In the genomic region with DNA sequence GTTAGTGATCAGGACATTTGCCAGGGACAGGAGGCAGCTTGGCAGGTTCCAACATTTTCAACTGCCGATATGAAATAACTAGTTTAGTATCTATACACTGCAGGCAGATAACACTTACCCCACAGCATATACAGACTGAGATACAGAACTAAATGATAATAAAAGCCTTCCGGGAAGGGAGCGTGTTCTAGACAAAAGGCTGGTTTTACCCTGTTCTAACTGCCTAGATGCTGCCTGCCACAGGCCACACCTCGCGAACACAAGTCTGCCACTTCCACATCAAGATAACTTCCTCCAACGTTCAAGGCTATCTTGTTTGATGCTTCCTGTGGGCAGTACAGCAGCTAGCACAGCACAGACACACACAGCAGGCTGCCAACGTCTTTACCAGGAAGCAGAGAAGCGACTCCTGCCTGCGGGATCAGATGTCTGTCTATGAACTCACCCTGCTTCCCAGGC, we compare ENCODE assay signal across 13 mouse cellular contexts. TPM values are rescaled to one million over a fixed set of nuclear protein-coding genes. Genes with fewer than 3 reads are reported as not detected.
DNase-seq lines count a peak whose midpoint lies in the region; ATAC-seq and TF ChIP-seq lines count a peak whose summit lies in the region.
"Had no signal": no experiment of that assay in that cellular context is flagged by ENCODE, and none has a peak within 500 bp of the region (broad histone marks: within the 10 kb centered on the region; RNA-seq: fewer than 3 reads in every experiment).

No protein-coding gene starts in this region.

- TF ChIP-seq POLR2A in spleen, adult 2 months (IDR thresholded peaks at IDR 0.05; ENCODE audit: low read depth, low read length) = no peak

- no peak overlapping the region for H3K9ac ChIP-seq in lung, postnatal 0 days (replicated peaks; ENCODE audit: low read depth)
- H3K9ac ChIP-seq in liver, embryonic 11.5 days (ENCODE audit: low read depth, low read length) = peak overlapping the region; percentile 52
- H3K9ac ChIP-seq in forebrain, embryonic 16.5 days (replicated peaks; ENCODE audit: low read depth, low read length) = no peak overlapping the region
- H3K9ac ChIP-seq: embryonic facial prominence, embryonic 12.5 days; limb, embryonic 15.5 days had no signal

- H3K9me3 ChIP-seq in lung, postnatal 0 days (ENCODE audit: low read length) = no peaks in the 10 kb centered on the region
- H3K9me3 ChIP-seq in liver, embryonic 11.5 days (ENCODE audit: control insufficient read depth, low read length) = no peaks in the 10 kb centered on the region
- H3K9me3 ChIP-seq in forebrain, embryonic 16.5 days (ENCODE audit: control insufficient read depth, low read length) = peaks cover 2% of the 10 kb centered on the region; the same call in 1 of the 2 replicates
- H3K9me3 ChIP-seq: embryonic facial prominence, embryonic 12.5 days; limb, embryonic 15.5 days had no signal

- H3K4me1 ChIP-seq in lung, postnatal 0 days (ENCODE audit: insufficient read depth, low read depth, low read length) = no peaks in the 10 kb centered on the region
- H3K4me1 ChIP-seq in liver, embryonic 11.5 days (replicated peaks; ENCODE audit: control insufficient read depth, insufficient read depth, low read length) = peaks cover 11% of the 10 kb centered on the region
- peaks cover 13% of the 10 kb centered on the region for H3K4me1 ChIP-seq in spleen, adult 2 months (ENCODE audit: control insufficient read depth, insufficient read depth, insufficient read length)
- no peaks in the 10 kb centered on the region for H3K4me1 ChIP-seq in forebrain, embryonic 16.5 days (replicated peaks; ENCODE audit: control insufficient read depth, insufficient read depth, low read length)
- H3K4me1 ChIP-seq: embryonic facial prominence, embryonic 12.5 days; limb, embryonic 15.5 days had no signal

- ATAC-seq in lung, postnatal 0 days = no peak; the same call in 1 of the 2 replicates
- peak; percentile 85 for ATAC-seq in liver, embryonic 11.5 days (replicated peaks; ENCODE audit: low FRiP score)
- ATAC-seq in forebrain, embryonic 16.5 days = no peak

- TF ChIP-seq EP300 in lung, postnatal 0 days (IDR thresholded peaks at IDR 0.05) = no peak

- peak; percentile 35 for DNase-seq in lung, postnatal 0 days (ENCODE audit: low spot score)
- no peak for DNase-seq in lung, postnatal 10 days
- peak; percentile 67 for DNase-seq in R1 (ENCODE audit: low read depth, low spot score)
- peak; percentile 39 for DNase-seq in liver, embryonic 11.5 days (ENCODE audit: low spot score)
- DNase-seq in spleen, adult 2 months (ENCODE audit: low read depth in 1 of 2, low spot score in 2 of 2) = peak; percentile 28 to 36
- DNase-seq in embryo, embryonic 10.5 days (ENCODE audit: low spot score) = no peak
- no peak for DNase-seq in left cerebral cortex, adult 8-10 months (ENCODE audit: low spot score in 2 of 2)
- DNase-seq: heart, postnatal 14 days; retina, postnatal 1 day; thymus, postnatal 36 days had no signal

- H3K36me3 ChIP-seq in lung, postnatal 0 days (ENCODE audit: insufficient read depth, low read length) = peaks cover 16% of the 10 kb centered on the region; the same call in 1 of the 2 replicates
- H3K36me3 ChIP-seq in liver, embryonic 11.5 days (ENCODE audit: control insufficient read depth, insufficient read depth, low read length) = peaks cover 29% of the 10 kb centered on the region
- H3K36me3 ChIP-seq in spleen, adult 2 months (ENCODE audit: control insufficient read depth, insufficient read depth, low read length) = peaks cover 9% of the 10 kb centered on the region
- peaks cover 29% of the 10 kb centered on the region for H3K36me3 ChIP-seq in forebrain, embryonic 16.5 days (ENCODE audit: control insufficient read depth, insufficient read depth)

- no peak overlapping the region for H3K4me3 ChIP-seq in lung, postnatal 0 days (ENCODE audit: low read depth, low read length)
- H3K4me3 ChIP-seq in liver, embryonic 11.5 days (ENCODE audit: low read depth, low read length) = no peak overlapping the region
- no peak overlapping the region for H3K4me3 ChIP-seq in spleen, adult 2 months (ENCODE audit: extremely low read depth, insufficient read depth, insufficient read length)
- no peak overlapping the region for H3K4me3 ChIP-seq in forebrain, embryonic 16.5 days (replicated peaks; ENCODE audit: low read length)
- H3K4me3 ChIP-seq: embryonic facial prominence, embryonic 12.5 days; limb, embryonic 15.5 days had no signal

- no peaks in the 10 kb centered on the region for H3K27me3 ChIP-seq in lung, postnatal 0 days (replicated peaks; ENCODE audit: insufficient read depth, low read length)
- no peaks in the 10 kb centered on the region for H3K27me3 ChIP-seq in liver, embryonic 11.5 days (replicated peaks; ENCODE audit: control insufficient read depth, insufficient read depth, low read length)
- no peaks in the 10 kb centered on the region for H3K27me3 ChIP-seq in spleen, adult 2 months (ENCODE audit: control insufficient read depth, insufficient read depth, low read length)
- no peaks in the 10 kb centered on the region for H3K27me3 ChIP-seq in forebrain, embryonic 16.5 days (replicated peaks; ENCODE audit: control insufficient read depth, insufficient read depth, low read length)
- H3K27me3 ChIP-seq: embryonic facial prominence, embryonic 12.5 days; limb, embryonic 15.5 days had no signal

- TF ChIP-seq CTCF in lung, postnatal 0 days (IDR thresholded peaks at IDR 0.05) = no peak
- TF ChIP-seq CTCF in spleen, adult 2 months (IDR thresholded peaks at IDR 0.05; ENCODE audit: extremely low read depth, insufficient read depth, insufficient read length, insufficient replicate concordance) = no peak

- WGBS in lung, postnatal 0 days = 69% methylated on average over 9 of the region's 9 CpGs
- WGBS in liver, embryonic 11.5 days = 45% methylated on average over 9 of the region's 9 CpGs
- WGBS in spleen, adult 2 months = 16% methylated on average over 9 of the region's 9 CpGs
- 94% methylated on average over 9 of the region's 9 CpGs for WGBS in forebrain, embryonic 16.5 days

- no peak overlapping the region for H3K4me2 ChIP-seq in lung, postnatal 0 days (replicated peaks; ENCODE audit: low read depth, low read length)
- H3K4me2 ChIP-seq in liver, embryonic 11.5 days = peak overlapping the region; percentile 46
- H3K4me2 ChIP-seq in forebrain, embryonic 16.5 days (ENCODE audit: low read length) = no peak overlapping the region
- H3K4me2 ChIP-seq: embryonic facial prominence, embryonic 12.5 days; limb, embryonic 15.5 days had no signal

- no peak overlapping the region for H3K27ac ChIP-seq in lung, postnatal 0 days (ENCODE audit: low read length)
- H3K27ac ChIP-seq in liver, embryonic 11.5 days (ENCODE audit: low read depth, low read length) = peak overlapping the region; percentile 84
- H3K27ac ChIP-seq in spleen, adult 2 months (ENCODE audit: insufficient read depth, low read length) = peak overlapping the region; percentile 46; the same call in 1 of the 2 replicates
- H3K27ac ChIP-seq in forebrain, embryonic 16.5 days (ENCODE audit: low read length) = no peak overlapping the region
- H3K27ac ChIP-seq: embryonic facial prominence, embryonic 12.5 days; limb, embryonic 15.5 days had no signal

RNA-seq across cellular contexts. Expression of a gene that starts 43.6 kb away (rescaled TPM):
- polyA plus RNA-seq in lung, postnatal 0 days (2015; fragmentation: Nextera tagmentation; extraction: Ambion mirVana) = 18.5 and 24.7 TPM in 2 replicates
- 120 and 123 TPM in 2 replicates for polyA plus RNA-seq in liver, embryonic 11.5 days (2014; fragmentation: Nextera tagmentation; extraction: Ambion mirVana)
- polyA plus RNA-seq in spleen, adult 2 months (2012; rRNA removed) = 5.1 TPM in 2 replicates
- 10 to 100 TPM; 17.8 to 21.9 (median 19.9) TPM for total RNA-seq in left cerebral cortex, adult 8-10 months (2022)
- 31.3 and 33.8 TPM in 2 replicates for polyA plus RNA-seq in forebrain, embryonic 16.5 days (2015; fragmentation: Nextera tagmentation; extraction: Ambion mirVana)

RNA-seq across cellular contexts. Expression of a gene that starts 43.8 kb away (rescaled TPM):
- 147 and 163 TPM in 2 replicates for polyA plus RNA-seq in lung, postnatal 0 days (2015; fragmentation: Nextera tagmentation; extraction: Ambion mirVana)
- 278 and 298 TPM in 2 replicates for polyA plus RNA-seq in liver, embryonic 11.5 days (2014; fragmentation: Nextera tagmentation; extraction: Ambion mirVana)
- polyA plus RNA-seq in spleen, adult 2 months (2012; rRNA removed) = 27.6 and 29.2 TPM in 2 replicates
- 100 to 1,000 TPM; 124 to 161 (median 146) TPM for total RNA-seq in left cerebral cortex, adult 8-10 months (2022)
- polyA plus RNA-seq in forebrain, embryonic 16.5 days (2015; fragmentation: Nextera tagmentation; extraction: Ambion mirVana) = 294 and 308 TPM in 2 replicates

Comparison
In these comparisons a context has a peak if more than half of its experiments do, and no peak if none do; other contexts are left out.
1. DNase-seq: peak in lung, postnatal 0 days (single experiment), R1 (single experiment), liver, embryonic 11.5 days (single experiment) and spleen, adult 2 months (2 of 2); none in lung, postnatal 10 days (single experiment), embryo, embryonic 10.5 days (single experiment) and left cerebral cortex, adult 8-10 months (0 of 2).
2. H3K27ac ChIP-seq: peak in liver, embryonic 11.5 days (single experiment) and spleen, adult 2 months (single experiment); none in lung, postnatal 0 days (single experiment) and forebrain, embryonic 16.5 days (single experiment).